Mouse (Mus musculus): ENCODE results near the gene Chst8. TPM values are rescaled to one million over a fixed set of nuclear protein-coding genes. Genes with fewer than 3 reads are reported as not detected.

Chst8 gene
- 1.2 and 2.6 TPM in 2 replicates for polyA plus RNA-seq (2014; fragmentation: Nextera tagmentation; extraction: Ambion mirVana)

DNA sequence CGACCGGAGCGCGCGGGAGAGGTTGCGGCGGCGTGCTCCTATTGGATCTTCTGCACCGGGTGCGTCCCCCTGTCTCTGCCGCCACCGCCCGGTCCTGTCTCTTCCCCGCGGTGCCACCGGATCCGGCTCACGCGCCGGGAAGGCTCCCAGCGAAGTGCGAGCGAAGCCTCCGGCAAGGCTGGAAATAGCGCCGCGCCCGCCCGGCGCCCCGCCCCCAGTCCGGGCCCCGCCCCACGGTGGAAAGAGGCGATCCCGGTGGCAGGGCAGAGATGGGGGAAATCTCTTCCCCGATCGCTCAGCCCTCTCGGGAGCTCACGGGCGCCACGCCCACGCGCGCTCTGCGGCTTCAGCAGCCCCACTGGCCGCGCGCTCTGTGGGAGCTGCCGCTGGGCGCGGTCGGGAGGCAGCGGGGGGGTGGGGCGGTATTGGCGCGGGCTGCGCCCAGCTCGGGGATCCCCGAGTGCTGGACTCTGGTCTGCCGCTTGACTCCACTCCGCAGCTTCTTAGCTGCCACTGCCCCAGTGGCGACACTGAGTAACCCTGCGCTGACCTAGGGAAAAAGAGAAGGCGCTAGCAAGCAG lies at the start of gene Chst8:
Gene Chst8, minus strand, starts transcription at position 181 of the 581 bp plus-strand sequence.
- Histone ChIP-seq H3K36me3 (ENCODE audit: control insufficient read depth, insufficient read depth, low read length) (no peaks in the 10 kb centered on the region), H3K27me3 (ENCODE audit: control insufficient read depth, insufficient read depth, low read length) (peaks cover 37% of the 10 kb centered on the region), H3K9me3 (ENCODE audit: control insufficient read depth, low read length) (no peaks in the 10 kb centered on the region), H3K4me1 (ENCODE audit: control insufficient read depth, insufficient read depth, low read length) (peaks cover 10% of the 10 kb centered on the region), H3K9ac (ENCODE audit: low read length) (peak within 1 kb of the TSS; percentile 50), H3K4me2 (ENCODE audit: low read depth, severe bottlenecking) (peak within 1 kb of the TSS; percentile 95), H3K4me3 (ENCODE audit: low read depth, low read length) (peak within 1 kb of the TSS; percentile 60), H3K27ac (replicated peaks; ENCODE audit: low read depth, low read length) (no peak within 1 kb of the TSS)
- ATAC-seq (ENCODE audit: insufficient number of reproducible peaks, low FRiP score, low TSS enrichment, low read depth) (peak; percentile 80; the same call in 1 of the 2 replicates), DNase-seq (ENCODE audit: low spot score) (peak; percentile 84)
- under 1% methylated on average over 65 of the region's 65 CpGs for WGBS

DNA sequence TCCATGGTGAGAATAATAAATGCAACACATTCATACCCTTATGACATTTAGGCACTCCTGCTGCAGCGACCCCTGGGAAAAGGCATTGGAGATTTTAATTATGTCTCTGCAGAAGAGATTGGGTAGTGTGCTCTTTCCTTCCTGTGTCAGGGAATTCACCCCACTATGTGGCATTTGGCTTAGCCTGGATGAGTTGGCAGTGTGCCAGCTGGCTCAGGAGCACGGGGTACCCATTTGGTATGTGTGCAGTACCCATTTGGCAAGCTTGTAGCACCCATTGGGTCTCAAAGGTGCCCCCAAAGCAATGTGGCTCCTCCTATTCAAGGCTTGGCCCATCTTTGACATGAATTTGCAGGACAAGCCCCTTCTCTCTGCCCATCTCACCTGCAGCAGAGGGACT lies 45.8 kb upstream of the Chst8 start:
- Histone ChIP-seq H3K4me3 (ENCODE audit: low read depth, low read length) (no peak overlapping the region), H3K9ac (ENCODE audit: low read length) (no peak overlapping the region), H3K4me1 (ENCODE audit: control insufficient read depth, insufficient read depth, low read length) (no peaks in the 10 kb centered on the region), H3K27ac (replicated peaks; ENCODE audit: low read depth, low read length) (no peak overlapping the region), H3K4me2 (ENCODE audit: low read depth, severe bottlenecking) (no peak overlapping the region), H3K27me3 (ENCODE audit: control insufficient read depth, insufficient read depth, low read length) (no peaks in the 10 kb centered on the region), H3K9me3 (ENCODE audit: control insufficient read depth, low read length) (no peaks in the 10 kb centered on the region), H3K36me3 (ENCODE audit: control insufficient read depth, insufficient read depth, low read length) (no peaks in the 10 kb centered on the region)
- DNase-seq (ENCODE audit: low spot score): no peak
- ATAC-seq (ENCODE audit: insufficient number of reproducible peaks, low FRiP score, low TSS enrichment, low read depth): no peak
- 66% methylated on average over 2 of the region's 2 CpGs for WGBS

DNA sequence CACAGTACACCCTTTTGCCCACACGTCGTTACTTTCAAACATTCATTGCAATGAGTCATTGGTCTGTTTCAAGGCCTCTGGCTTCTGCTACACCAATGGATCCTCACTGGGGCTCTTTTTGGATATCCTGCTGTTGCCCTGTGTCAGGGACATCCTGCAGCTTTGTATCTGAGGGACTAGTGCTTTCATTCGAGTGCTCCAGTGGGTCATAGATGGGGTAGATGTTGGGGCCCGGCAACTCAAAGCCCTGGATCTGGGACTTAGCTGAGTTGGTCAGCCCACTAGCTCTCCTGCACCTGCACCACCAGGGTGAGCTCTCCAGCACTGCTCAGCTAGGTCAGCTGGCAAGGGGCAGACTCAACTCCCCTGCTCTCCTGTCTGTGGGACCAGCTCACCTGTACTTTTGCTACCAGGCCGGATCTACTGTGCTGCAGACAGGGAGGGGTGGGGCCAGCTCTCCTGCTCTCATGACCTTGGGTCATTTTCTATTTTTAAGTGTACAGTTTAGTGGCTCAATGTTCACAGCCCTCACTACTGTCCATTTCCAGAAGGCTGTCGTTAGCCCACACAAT lies 42.4 kb upstream of the Chst8 start:
- Histone ChIP-seq H3K36me3 (ENCODE audit: control insufficient read depth, insufficient read depth, low read length) (no peaks in the 10 kb centered on the region), H3K4me1 (ENCODE audit: control insufficient read depth, insufficient read depth, low read length) (no peaks in the 10 kb centered on the region), H3K27me3 (ENCODE audit: control insufficient read depth, insufficient read depth, low read length) (no peaks in the 10 kb centered on the region), H3K4me3 (ENCODE audit: low read depth, low read length) (no peak overlapping the region), H3K9ac (ENCODE audit: low read length) (no peak overlapping the region), H3K9me3 (ENCODE audit: control insufficient read depth, low read length) (no peaks in the 10 kb centered on the region), H3K27ac (replicated peaks; ENCODE audit: low read depth, low read length) (no peak overlapping the region), H3K4me2 (ENCODE audit: low read depth, severe bottlenecking) (no peak overlapping the region)
- DNase-seq (ENCODE audit: low spot score) (no peak), ATAC-seq (ENCODE audit: insufficient number of reproducible peaks, low FRiP score, low TSS enrichment, low read depth) (no peak)
- 83% methylated on average over 6 of the region's 6 CpGs for WGBS

DNA sequence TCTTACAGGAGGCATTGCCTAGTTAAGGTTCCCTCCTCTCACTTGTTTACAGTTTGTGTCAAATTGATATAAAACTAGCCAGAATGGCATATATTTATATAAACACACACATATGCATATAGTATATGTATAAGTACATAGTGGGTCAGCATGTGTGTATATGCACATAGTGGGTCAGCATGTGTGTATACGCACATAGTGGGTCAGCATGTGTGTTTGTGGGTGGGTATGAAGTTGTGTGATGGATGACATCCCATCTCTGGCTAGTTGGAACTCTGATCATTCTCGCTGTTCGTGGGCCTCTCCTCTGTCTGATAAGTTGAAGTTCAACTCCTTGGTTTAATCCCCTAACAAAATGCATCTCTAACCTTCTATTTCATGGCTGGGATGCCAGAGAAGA lies 40.9 kb upstream of the Chst8 start:
- no peak overlapping the region for H3K9ac ChIP-seq (ENCODE audit: low read length)
- DNase-seq (ENCODE audit: low spot score) (no peak), ATAC-seq (ENCODE audit: insufficient number of reproducible peaks, low FRiP score, low TSS enrichment, low read depth) (no peak)
- no peak overlapping the region for H3K4me2 ChIP-seq (ENCODE audit: low read depth, severe bottlenecking)
- H3K4me1 ChIP-seq (ENCODE audit: control insufficient read depth, insufficient read depth, low read length): no peaks in the 10 kb centered on the region
- no peaks in the 10 kb centered on the region; the same call in 1 of the 2 replicates for H3K9me3 ChIP-seq (ENCODE audit: control insufficient read depth, low read length)
- WGBS: 89% methylated on average over 3 of the region's 3 CpGs
- no peak overlapping the region for H3K4me3 ChIP-seq (ENCODE audit: low read depth, low read length)
- no peaks in the 10 kb centered on the region for H3K36me3 ChIP-seq (ENCODE audit: control insufficient read depth, insufficient read depth, low read length)
- H3K27me3 ChIP-seq (ENCODE audit: control insufficient read depth, insufficient read depth, low read length): no peaks in the 10 kb centered on the region
- no peak overlapping the region for H3K27ac ChIP-seq (replicated peaks; ENCODE audit: low read depth, low read length)

DNA sequence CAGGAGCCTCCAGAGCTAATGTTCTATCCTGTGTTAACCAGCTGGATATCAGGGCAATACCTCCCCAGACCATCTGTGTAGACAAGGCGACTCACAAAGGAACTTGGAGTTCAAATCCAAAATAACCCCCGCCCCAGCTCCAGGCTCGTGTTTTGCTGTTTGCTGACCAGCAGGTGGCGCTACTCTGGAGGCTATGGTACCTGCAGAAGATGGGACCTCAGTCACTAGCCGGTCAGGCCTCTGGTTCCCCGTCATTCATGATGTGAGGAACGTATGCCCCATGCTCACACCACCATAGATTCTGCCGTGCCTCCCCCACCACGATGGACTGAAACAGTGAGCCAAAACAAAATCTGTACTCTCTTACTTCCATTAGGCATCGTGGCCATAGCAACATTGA lies 37.1 kb upstream of the Chst8 start:
- H3K4me1 ChIP-seq (ENCODE audit: control insufficient read depth, insufficient read depth, low read length): no peaks in the 10 kb centered on the region
- ATAC-seq (ENCODE audit: insufficient number of reproducible peaks, low FRiP score, low TSS enrichment, low read depth): no peak
- WGBS: 40% methylated on average over 10 of the region's 10 CpGs
- H3K4me3 ChIP-seq (ENCODE audit: low read depth, low read length): no peak overlapping the region
- no peak overlapping the region for H3K4me2 ChIP-seq (ENCODE audit: low read depth, severe bottlenecking)
- H3K9ac ChIP-seq (ENCODE audit: low read length): no peak overlapping the region
- no peaks in the 10 kb centered on the region for H3K27me3 ChIP-seq (ENCODE audit: control insufficient read depth, insufficient read depth, low read length)
- H3K9me3 ChIP-seq (ENCODE audit: control insufficient read depth, low read length): no peaks in the 10 kb centered on the region; the same call in 1 of the 2 replicates
- no peaks in the 10 kb centered on the region for H3K36me3 ChIP-seq (ENCODE audit: control insufficient read depth, insufficient read depth, low read length)
- H3K27ac ChIP-seq (replicated peaks; ENCODE audit: low read depth, low read length): no peak overlapping the region
- peak; percentile 44 for DNase-seq (ENCODE audit: low spot score)

DNA sequence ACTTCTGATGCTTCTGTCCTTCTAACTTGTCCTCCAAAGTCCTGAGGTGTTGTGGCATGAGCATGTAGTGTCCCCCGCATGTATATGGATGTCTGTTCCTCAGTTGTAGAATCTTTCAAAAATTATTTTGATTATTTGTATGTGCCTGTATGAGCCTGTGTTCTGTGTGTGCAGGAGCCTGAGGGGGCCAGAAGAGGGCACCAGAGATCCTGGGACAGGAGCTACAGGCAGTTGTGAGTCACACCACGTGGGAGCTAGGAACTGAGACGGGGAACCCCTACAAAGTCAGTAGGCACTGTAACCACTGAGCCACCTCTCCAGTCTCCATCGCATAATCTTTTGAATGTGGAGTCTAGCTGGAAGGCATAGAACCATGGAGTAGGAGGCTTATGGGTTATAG lies 36.3 kb upstream of the Chst8 start:
- no peak for ATAC-seq (ENCODE audit: insufficient number of reproducible peaks, low FRiP score, low TSS enrichment, low read depth)
- Histone ChIP-seq H3K9me3 (ENCODE audit: control insufficient read depth, low read length) (no peaks in the 10 kb centered on the region; the same call in 1 of the 2 replicates), H3K27me3 (ENCODE audit: control insufficient read depth, insufficient read depth, low read length) (no peaks in the 10 kb centered on the region), H3K36me3 (ENCODE audit: control insufficient read depth, insufficient read depth, low read length) (no peaks in the 10 kb centered on the region), H3K4me1 (ENCODE audit: control insufficient read depth, insufficient read depth, low read length) (no peaks in the 10 kb centered on the region), H3K9ac (ENCODE audit: low read length) (no peak overlapping the region), H3K4me2 (ENCODE audit: low read depth, severe bottlenecking) (no peak overlapping the region), H3K4me3 (ENCODE audit: low read depth, low read length) (no peak overlapping the region), H3K27ac (replicated peaks; ENCODE audit: low read depth, low read length) (no peak overlapping the region)
- 89% methylated on average over 4 of the region's 4 CpGs for whole genome bisulfite sequencing
- no peak for DNase-seq (ENCODE audit: low spot score)

DNA sequence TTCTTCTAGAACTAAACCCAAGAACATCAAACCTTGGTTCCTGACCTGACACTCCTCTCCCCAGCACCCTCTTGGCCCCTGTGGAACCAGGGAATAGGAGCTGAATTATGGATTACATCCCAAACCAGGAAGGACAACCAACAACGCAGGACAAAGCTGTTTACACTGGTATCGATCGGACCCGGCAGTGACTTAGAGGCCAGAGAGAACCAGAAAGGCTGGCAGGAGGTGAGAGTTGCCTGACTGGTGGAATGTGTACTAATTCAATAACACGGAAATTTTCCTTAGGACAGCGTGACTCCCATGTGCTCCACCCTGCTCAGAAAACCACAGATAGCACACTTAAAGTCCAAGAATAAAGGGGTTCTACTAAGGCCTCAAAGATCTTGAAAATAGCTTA lies 35.4 kb upstream of the Chst8 start:
- Histone ChIP-seq H3K36me3 (ENCODE audit: control insufficient read depth, insufficient read depth, low read length) (no peaks in the 10 kb centered on the region), H3K9ac (ENCODE audit: low read length) (no peak overlapping the region), H3K4me3 (ENCODE audit: low read depth, low read length) (no peak overlapping the region), H3K9me3 (ENCODE audit: control insufficient read depth, low read length) (no peaks in the 10 kb centered on the region; the same call in 1 of the 2 replicates), H3K27me3 (ENCODE audit: control insufficient read depth, insufficient read depth, low read length) (no peaks in the 10 kb centered on the region), H3K27ac (replicated peaks; ENCODE audit: low read depth, low read length) (no peak overlapping the region), H3K4me1 (ENCODE audit: control insufficient read depth, insufficient read depth, low read length) (no peaks in the 10 kb centered on the region), H3K4me2 (ENCODE audit: low read depth, severe bottlenecking) (no peak overlapping the region)
- DNase-seq (ENCODE audit: low spot score) (no peak), ATAC-seq (ENCODE audit: insufficient number of reproducible peaks, low FRiP score, low TSS enrichment, low read depth) (no peak)
- 95% methylated on average over 6 of the region's 6 CpGs for WGBS

DNA sequence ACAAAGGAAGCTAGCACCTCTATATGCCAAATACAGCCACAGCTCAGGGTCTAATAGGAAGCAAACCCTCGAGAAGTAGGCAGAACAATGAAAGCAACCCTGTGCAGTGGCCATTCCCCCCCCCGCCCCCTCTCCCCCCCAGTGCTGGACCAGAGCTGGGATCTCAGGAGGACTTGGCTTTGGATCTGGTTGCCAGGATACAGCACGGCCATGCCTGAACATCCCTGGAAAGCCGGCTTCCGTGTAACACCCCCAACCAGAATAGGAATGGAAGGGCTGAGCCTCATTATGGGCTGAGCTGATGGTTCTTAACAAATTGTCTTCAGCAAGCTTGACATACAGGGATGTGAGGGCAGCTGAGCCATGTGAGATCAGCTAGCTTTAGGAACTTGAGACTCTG lies 34.9 kb upstream of the Chst8 start:
- Histone ChIP-seq H3K9me3 (ENCODE audit: control insufficient read depth, low read length) (no peaks in the 10 kb centered on the region; the same call in 1 of the 2 replicates), H3K36me3 (ENCODE audit: control insufficient read depth, insufficient read depth, low read length) (no peaks in the 10 kb centered on the region), H3K4me3 (ENCODE audit: low read depth, low read length) (no peak overlapping the region), H3K27ac (replicated peaks; ENCODE audit: low read depth, low read length) (no peak overlapping the region), H3K27me3 (ENCODE audit: control insufficient read depth, insufficient read depth, low read length) (no peaks in the 10 kb centered on the region), H3K4me1 (ENCODE audit: control insufficient read depth, insufficient read depth, low read length) (no peaks in the 10 kb centered on the region), H3K9ac (ENCODE audit: low read length) (no peak overlapping the region), H3K4me2 (ENCODE audit: low read depth, severe bottlenecking) (no peak overlapping the region)
- 69% methylated on average over 5 of the region's 5 CpGs for WGBS
- ATAC-seq (ENCODE audit: insufficient number of reproducible peaks, low FRiP score, low TSS enrichment, low read depth): no peak
- DNase-seq (ENCODE audit: low spot score): no peak

DNA sequence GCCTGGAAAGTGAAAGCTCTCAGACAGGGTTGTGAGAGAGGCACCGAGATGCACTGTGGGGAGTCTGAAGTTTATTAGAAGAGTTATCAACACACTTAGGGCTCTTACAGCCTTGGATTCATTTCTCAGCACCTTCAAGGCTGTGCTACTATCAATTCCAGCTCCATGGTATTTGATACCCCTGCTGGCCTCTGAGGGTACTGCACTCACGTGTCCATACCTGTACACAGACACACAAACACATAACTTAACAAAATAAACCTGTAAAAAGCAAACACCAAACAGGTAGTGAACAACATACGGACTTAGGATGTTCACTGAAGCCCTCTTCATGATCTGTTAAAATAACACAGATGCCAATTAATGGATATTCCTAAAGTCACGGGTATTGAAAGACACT lies 26.2 kb upstream of the Chst8 start:
- 89% methylated on average over 4 of the region's 4 CpGs for WGBS
- DNase-seq (ENCODE audit: low spot score): peak; percentile 29
- H3K36me3 ChIP-seq (ENCODE audit: control insufficient read depth, insufficient read depth, low read length): no peaks in the 10 kb centered on the region

More for the DNA sequence above, 26.2 kb upstream of the Chst8 start:
- Histone ChIP-seq H3K4me3 (ENCODE audit: low read depth, low read length) (no peak overlapping the region), H3K9me3 (ENCODE audit: control insufficient read depth, low read length) (no peaks in the 10 kb centered on the region), H3K27me3 (ENCODE audit: control insufficient read depth, insufficient read depth, low read length) (no peaks in the 10 kb centered on the region), H3K4me1 (ENCODE audit: control insufficient read depth, insufficient read depth, low read length) (no peaks in the 10 kb centered on the region), H3K27ac (replicated peaks; ENCODE audit: low read depth, low read length) (no peak overlapping the region), H3K4me2 (ENCODE audit: low read depth, severe bottlenecking) (no peak overlapping the region), H3K9ac (ENCODE audit: low read length) (no peak overlapping the region)
- ATAC-seq (ENCODE audit: insufficient number of reproducible peaks, low FRiP score, low TSS enrichment, low read depth): no peak
